Mouse (Mus musculus): ENCODE measurements around the gene Tmed9. TPM values are rescaled to one million over a fixed set of nuclear protein-coding genes. Genes with fewer than 3 reads are reported as not detected.

Gene Tmed9
- polyA plus RNA-seq (2016; fragmentation: Nextera tagmentation; extraction: Ambion mirVana) = 129 and 141 TPM in 2 replicates

GRCm38 (mm10) chr13:55573432-55573831, at the start of gene Tmed9:
Gene Tmed9, plus strand, starts transcription at chr13:55573732.
- 97% methylated on average over 2 of the region's 2 CpGs for WGBS
- H3K4me1 ChIP-seq = peaks cover 26% of the 10 kb centered on the region

GRCm38 (mm10) chr13:55523951-55524600, 49.5 kb upstream of the Tmed9 start:
- no peak for DNase-seq (ENCODE audit: extremely low spot score, low spot score)
- H3K27me3 ChIP-seq (ENCODE audit: poor library complexity, severe bottlenecking) = no peaks in the 10 kb centered on the region
- H3K27ac ChIP-seq = peak overlapping the region; percentile 77
- H3K4me1 ChIP-seq = peaks cover 15% of the 10 kb centered on the region
- no peak overlapping the region for H3K4me3 ChIP-seq
- H3K9me3 ChIP-seq = no peaks in the 10 kb centered on the region
- WGBS = 91% methylated on average over 23 of the region's 23 CpGs
- peaks cover 38% of the 10 kb centered on the region for H3K36me3 ChIP-seq (replicated peaks)

More at GRCm38 (mm10) chr13:55573432-55573831, at the start of gene Tmed9:
- no peak for DNase-seq (ENCODE audit: extremely low spot score, low spot score)
- Histone ChIP-seq H3K4me3 (no peak within 1 kb of the TSS), H3K36me3 (replicated peaks) (peaks cover 10% of the 10 kb centered on the region), H3K9me3 (no peaks in the 10 kb centered on the region), H3K27me3 (ENCODE audit: poor library complexity, severe bottlenecking) (no peaks in the 10 kb centered on the region), H3K27ac (no peak within 1 kb of the TSS)

GRCm38 (mm10) chr13:55525733-55526553, 47.6 kb upstream of the Tmed9 start:
- Histone ChIP-seq H3K36me3 (replicated peaks) (peaks cover 56% of the 10 kb centered on the region), H3K4me3 (no peak overlapping the region), H3K27ac (no peak overlapping the region), H3K9me3 (no peaks in the 10 kb centered on the region), H3K27me3 (ENCODE audit: poor library complexity, severe bottlenecking) (no peaks in the 10 kb centered on the region), H3K4me1 (peaks cover 15% of the 10 kb centered on the region)
- 85% methylated on average over 16 of the region's 16 CpGs for WGBS
- DNase-seq (ENCODE audit: extremely low spot score, low spot score) = no peak

GRCm38 (mm10) chr13:55527212-55527611, 46.3 kb upstream of the Tmed9 start:
- peaks cover 69% of the 10 kb centered on the region for H3K36me3 ChIP-seq (replicated peaks)
- H3K4me1 ChIP-seq = peaks cover 15% of the 10 kb centered on the region
- WGBS = 89% methylated on average over 16 of the region's 16 CpGs
- no peaks in the 10 kb centered on the region for H3K9me3 ChIP-seq
- no peak overlapping the region for H3K4me3 ChIP-seq
- H3K27ac ChIP-seq = no peak overlapping the region
- DNase-seq (ENCODE audit: extremely low spot score, low spot score) = no peak
- H3K27me3 ChIP-seq (ENCODE audit: poor library complexity, severe bottlenecking) = no peaks in the 10 kb centered on the region

- no peak for DNase-seq (ENCODE audit: extremely low spot score, low spot score)
- Histone ChIP-seq H3K27me3 (ENCODE audit: poor library complexity, severe bottlenecking) (no peaks in the 10 kb centered on the region), H3K36me3 (replicated peaks) (peaks cover 76% of the 10 kb centered on the region), H3K4me3 (no peak overlapping the region), H3K9me3 (no peaks in the 10 kb centered on the region), H3K27ac (no peak overlapping the region), H3K4me1 (peaks cover 9% of the 10 kb centered on the region)
- WGBS = 85% methylated on average over 18 of the region's 18 CpGs
These were observed 45.4 kb upstream of the Tmed9 start for GRCm38 (mm10) chr13:55527834-55528772.

- DNase-seq (ENCODE audit: extremely low spot score, low spot score) = no peak
- WGBS = 86% methylated on average over 8 of the region's 8 CpGs
- Histone ChIP-seq H3K4me3 (no peak within 1 kb of the TSS), H3K36me3 (replicated peaks) (peaks cover 77% of the 10 kb centered on the region), H3K9me3 (no peaks in the 10 kb centered on the region), H3K27me3 (ENCODE audit: poor library complexity, severe bottlenecking) (no peaks in the 10 kb centered on the region), H3K27ac (no peak within 1 kb of the TSS), H3K4me1 (no peaks in the 10 kb centered on the region)
These were observed 44.2 kb upstream of the Tmed9 start, which contains the start of gene Dok3 for GRCm38 (mm10) chr13:55529198-55529915. Gene Dok3, minus strand, starts transcription at chr13:55529296.

- H3K36me3 ChIP-seq (replicated peaks) = peaks cover 81% of the 10 kb centered on the region
- WGBS = 93% methylated on average over 15 of the region's 15 CpGs
These were observed 38.3 kb upstream of the Tmed9 start for GRCm38 (mm10) chr13:55535191-55535590.

GRCm38 (mm10) chr13:55535796-55536193, 37.7 kb upstream of the Tmed9 start:
- Histone ChIP-seq H3K9me3 (no peaks in the 10 kb centered on the region), H3K27ac (peak overlapping the region; percentile 91), H3K27me3 (ENCODE audit: poor library complexity, severe bottlenecking) (no peaks in the 10 kb centered on the region), H3K4me1 (peaks cover 19% of the 10 kb centered on the region), H3K36me3 (replicated peaks) (peaks cover 81% of the 10 kb centered on the region), H3K4me3 (peak overlapping the region; percentile 95)
- no peak for DNase-seq (ENCODE audit: extremely low spot score, low spot score)
- 19% methylated on average over 17 of the region's 17 CpGs for WGBS

More at GRCm38 (mm10) chr13:55535191-55535590, 38.3 kb upstream of the Tmed9 start:
- H3K4me1 ChIP-seq = peaks cover 19% of the 10 kb centered on the region
- H3K27ac ChIP-seq = 0 out of 2 replicates have a peak overlapping the region, but pooled peaks have one; percentile 91
- H3K9me3 ChIP-seq = no peaks in the 10 kb centered on the region
- H3K4me3 ChIP-seq = peak overlapping the region; percentile 95
- no peak for DNase-seq (ENCODE audit: extremely low spot score, low spot score)
- no peaks in the 10 kb centered on the region for H3K27me3 ChIP-seq (ENCODE audit: poor library complexity, severe bottlenecking)

GRCm38 (mm10) chr13:55536194-55537175, 37.0 kb upstream of the Tmed9 start, which contains the start of gene Ddx41:
Gene Ddx41, minus strand, starts transcription at chr13:55536658.
- WGBS = under 1% methylated on average over 70 of the region's 70 CpGs
- H3K4me3 ChIP-seq = peak within 1 kb of the TSS; percentile 95
- peaks cover 81% of the 10 kb centered on the region for H3K36me3 ChIP-seq (replicated peaks)
- no peaks in the 10 kb centered on the region for H3K9me3 ChIP-seq
- H3K27me3 ChIP-seq (ENCODE audit: poor library complexity, severe bottlenecking) = no peaks in the 10 kb centered on the region
- H3K4me1 ChIP-seq = peaks cover 19% of the 10 kb centered on the region
- H3K27ac ChIP-seq = peak within 1 kb of the TSS; percentile 91
- peak; percentile 99 for DNase-seq (ENCODE audit: extremely low spot score, low spot score)

- DNase-seq (ENCODE audit: extremely low spot score, low spot score) = no peak
- H3K4me1 ChIP-seq = peaks cover 9% of the 10 kb centered on the region
- no peak overlapping the region for H3K27ac ChIP-seq
- H3K9me3 ChIP-seq = no peaks in the 10 kb centered on the region
- H3K4me3 ChIP-seq = no peak overlapping the region
- H3K36me3 ChIP-seq (replicated peaks) = peaks cover 86% of the 10 kb centered on the region
- H3K27me3 ChIP-seq (ENCODE audit: poor library complexity, severe bottlenecking) = no peaks in the 10 kb centered on the region
- 89% methylated on average over 2 of the region's 2 CpGs for WGBS
These were observed 32.6 kb upstream of the Tmed9 start for GRCm38 (mm10) chr13:55540933-55541332.

GRCm38 (mm10) chr13:55542891-55543290, 30.6 kb upstream of the Tmed9 start:
- H3K9me3 ChIP-seq = no peaks in the 10 kb centered on the region
- no peak overlapping the region for H3K4me3 ChIP-seq
- DNase-seq (ENCODE audit: extremely low spot score, low spot score) = no peak
- 92% methylated on average over 4 of the region's 4 CpGs for WGBS
- no peaks in the 10 kb centered on the region for H3K27me3 ChIP-seq (ENCODE audit: poor library complexity, severe bottlenecking)
- peaks cover 100% of the 10 kb centered on the region for H3K36me3 ChIP-seq (replicated peaks)
- no peak overlapping the region for H3K27ac ChIP-seq
- no peaks in the 10 kb centered on the region for H3K4me1 ChIP-seq
